Mouse (Mus musculus) brain, embryonic 14.5 days (tissue): ENCODE measurements at regions not wholly inside any gene's neighbourhood (a gene's known extent, or its start where the extent isn't known, plus 50 kb on each side); places are given as distances from the start of the nearest gene placed in this dataset.

Experiments used
- CTCF ChIP-seq: fragments of 200-500 bp; IDR thresholded peaks from 2 replicates; pipeline ENCODE4 v1.5.1; 2012; ENCODE audit warnings: inconsistent platforms, mild to moderate bottlenecking, moderate library complexity, borderline replicate concordance; ENCODE audit not compliant: insufficient read depth, insufficient read length; ENCODE audit errors: extremely low read depth
- POLR2A ChIP-seq: fragments of 200-500 bp; IDR thresholded peaks from 2 replicates; pipeline ENCODE4 v1.6.1; 2012; ENCODE audit warnings: mild to moderate bottlenecking, inconsistent platforms, borderline replicate concordance; ENCODE audit not compliant: poor library complexity, insufficient read depth, insufficient read length, severe bottlenecking; ENCODE audit errors: extremely low read depth

- no peak for TF ChIP-seq POLR2A
- TF ChIP-seq CTCF = no peak
Observed at GRCm38 (mm10) chr9:68188921-68189320, 348.7 kb downstream of the Vps13c start.
